Mouse (Mus musculus) forebrain, embryonic 10.5 days (tissue): ENCODE results near the gene Slc35b2. TPM values are rescaled to one million over a fixed set of nuclear protein-coding genes. Genes with fewer than 3 reads are reported as not detected.

Experiments
- DNase-seq: peaks from one replicate; pipeline ENCODE4 v3.0.0-alpha.2; 2017; ENCODE audit warnings: low spot score; ENCODE audit errors: extremely low spot score
- H3K27ac ChIP-seq: fragments of 300-500 bp; sonication (generic); 2 replicates; pipeline ENCODE4 v1.5.1; 2016; ENCODE audit warnings: mild to moderate bottlenecking
- H3K27me3 ChIP-seq: fragments of 300-500 bp; sonication (generic); 2 replicates; pipeline ENCODE4 v1.6.1; 2016; ENCODE audit warnings: mild to moderate bottlenecking; ENCODE audit not compliant: poor library complexity, severe bottlenecking
- H3K36me3 ChIP-seq: fragments of 300-500 bp; sonication (generic); replicated peaks from 2 replicates; pipeline ENCODE4 v1.6.1; 2016; ENCODE audit warnings: mild to moderate bottlenecking, moderate library complexity
- H3K4me1 ChIP-seq: fragments of 300-500 bp; sonication (generic); 2 replicates; pipeline ENCODE4 v1.6.1; 2016
- H3K4me3 ChIP-seq: fragments of 300-500 bp; sonication (generic); 2 replicates; pipeline ENCODE4 v1.5.1; 2016; ENCODE audit warnings: mild to moderate bottlenecking, moderate library complexity
- H3K9me3 ChIP-seq: fragments of 300-500 bp; sonication (generic); 2 replicates; pipeline ENCODE4 v1.6.1; 2016; ENCODE audit warnings: mild to moderate bottlenecking, moderate library complexity
- WGBS: fragments of 180-500 bp; shearing (Covaris S2); methylation state at CpG from one replicate; pipeline ENCODE4 v1.1.7; 2016; 5-methylcytosine and 5-hydroxymethylcytosine counted together
- polyA plus RNA-seq: library from polyadenylated mRNA; unstranded; fragments of >200 nt; fragmentation: Nextera tagmentation; extraction: Ambion mirVana; gene quantifications from 2 replicates; pipeline ENCODE4 v1.2.1, GENCODE M21; 2016

Slc35b2 gene
- polyA plus RNA-seq, 1 experiment from 2014 or later, result 117 TPM

DNA sequence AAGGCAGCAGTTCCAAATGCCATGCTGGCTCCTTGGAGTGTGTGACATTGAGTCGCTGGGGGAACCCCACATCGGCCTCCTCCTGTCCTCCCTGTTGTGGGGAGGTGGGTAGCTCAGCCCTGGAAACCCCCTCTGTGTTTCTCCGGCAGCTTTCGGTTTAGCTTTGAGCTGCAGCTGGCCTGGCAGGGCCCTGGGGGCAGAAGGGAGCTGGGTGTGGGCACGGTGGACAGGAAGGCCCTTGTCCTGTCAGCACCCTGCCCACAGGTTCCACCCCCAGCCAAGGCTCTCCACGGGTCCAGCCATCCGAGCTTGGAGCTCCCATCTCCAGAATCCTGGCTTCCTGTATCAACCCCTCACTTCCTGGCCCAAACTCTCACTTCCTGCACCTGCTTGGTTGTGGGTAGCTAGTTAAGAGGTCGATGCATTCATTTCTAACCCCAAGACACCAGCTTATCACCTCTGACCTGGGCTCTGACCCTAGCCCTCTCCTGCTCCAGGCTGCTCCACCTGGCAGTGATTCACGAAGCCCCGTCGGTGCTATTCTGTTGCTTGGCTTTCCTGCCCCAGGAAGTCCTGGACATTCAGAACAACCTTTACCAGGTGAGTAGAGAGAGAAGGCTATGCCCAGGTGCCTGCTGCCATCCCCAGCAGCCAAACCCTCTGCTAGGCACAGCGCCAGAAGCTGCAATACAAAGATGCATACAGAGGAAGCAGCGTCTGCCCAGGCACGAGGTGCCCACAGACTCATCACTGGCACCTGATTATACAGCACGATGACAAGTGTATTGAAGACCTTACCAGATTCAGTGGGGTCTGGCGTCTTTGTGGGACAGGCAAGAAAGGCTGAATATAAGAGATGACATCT, 5.4 kb upstream of the Slc35b2 start:
- 0 out of 2 replicates have a peak, but pooled peaks cover 3% of the 10 kb centered on the region for H3K36me3 ChIP-seq
- no peak for DNase-seq
- H3K4me3 ChIP-seq, result no peak overlapping the region
- H3K4me1 ChIP-seq, result peaks cover 49% of the 10 kb centered on the region
- no peaks in the 10 kb centered on the region for H3K9me3 ChIP-seq
- H3K27ac ChIP-seq, result no peak overlapping the region
- 69% methylated on average over 16 of the region's 16 CpGs for WGBS
- peaks cover 44% of the 10 kb centered on the region for H3K27me3 ChIP-seq

DNA sequence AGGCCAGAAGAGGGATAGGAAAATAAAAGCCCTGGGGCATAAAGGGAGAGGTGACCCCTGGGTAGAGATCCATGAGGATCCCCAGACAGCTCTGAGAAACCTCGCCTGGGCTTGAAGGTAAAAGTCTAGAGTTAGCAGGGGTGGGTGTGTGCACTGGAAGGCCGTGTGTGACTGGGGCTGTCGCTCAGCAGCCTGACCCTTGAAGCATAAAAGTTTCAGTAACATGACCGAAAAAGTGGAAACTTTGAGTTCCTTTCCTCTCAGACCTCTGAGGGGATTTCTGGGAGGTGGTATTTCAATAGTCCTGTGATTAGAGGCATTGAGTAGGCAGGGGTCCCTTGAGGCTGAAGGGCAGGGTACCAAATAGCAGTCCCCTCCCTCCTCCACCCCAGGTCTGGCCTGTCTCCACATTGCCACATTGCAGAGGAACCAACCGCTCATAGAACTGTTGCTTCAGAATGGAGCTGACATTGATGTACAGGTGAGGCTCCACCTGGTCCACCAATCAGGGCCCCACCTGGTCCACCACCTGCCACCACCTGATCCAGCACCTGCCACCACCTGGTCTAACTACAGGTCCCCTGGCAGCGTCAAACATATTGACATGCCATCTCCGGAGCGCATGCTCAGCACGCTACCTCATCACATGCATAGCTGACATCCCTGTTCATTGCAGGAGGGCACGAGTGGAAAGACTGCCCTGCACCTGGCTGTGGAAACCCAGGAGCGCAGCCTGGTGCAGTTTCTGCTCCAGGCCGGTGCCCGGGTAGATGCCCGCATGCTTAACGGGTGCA, 3.7 kb upstream of the Slc35b2 start:
- Histone ChIP-seq H3K9me3 (no peaks in the 10 kb centered on the region), H3K27me3 (peaks cover 31% of the 10 kb centered on the region), H3K4me1 (peaks cover 61% of the 10 kb centered on the region), H3K36me3 (peaks cover 3% of the 10 kb centered on the region), H3K27ac (no peak overlapping the region), H3K4me3 (no peak overlapping the region)
- WGBS, result 89% methylated on average over 15 of the region's 15 CpGs
- DNase-seq, result no peak

DNA sequence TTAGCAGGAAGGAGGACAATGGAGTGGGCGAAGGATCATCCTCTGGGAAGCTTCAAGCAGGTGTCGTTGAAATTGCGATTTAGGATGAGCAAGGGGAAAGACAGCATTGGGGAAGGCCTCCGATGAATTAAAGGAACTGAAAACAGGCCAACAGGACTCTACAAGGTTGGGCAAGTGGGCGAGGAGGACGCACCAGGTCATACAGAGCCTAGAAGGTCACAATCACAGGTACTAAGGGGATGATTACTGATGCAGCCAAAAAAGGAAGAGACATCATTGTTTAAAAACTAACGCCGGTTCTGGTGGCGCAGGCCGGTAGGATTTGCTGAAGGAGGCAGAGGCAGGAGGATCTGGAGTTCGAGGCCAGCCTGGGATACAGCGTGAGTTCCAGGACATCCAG, 458 bp upstream of the Slc35b2 start:
- Histone ChIP-seq H3K4me1 (peaks cover 58% of the 10 kb centered on the region), H3K9me3 (no peaks in the 10 kb centered on the region), H3K4me3 (peak overlapping the region; percentile 92), H3K27me3 (peaks cover 6% of the 10 kb centered on the region), H3K27ac (no peak overlapping the region), H3K36me3 (peaks cover 36% of the 10 kb centered on the region)
- peak; percentile 14 for DNase-seq
- WGBS, result 84% methylated on average over 12 of the region's 12 CpGs

DNA sequence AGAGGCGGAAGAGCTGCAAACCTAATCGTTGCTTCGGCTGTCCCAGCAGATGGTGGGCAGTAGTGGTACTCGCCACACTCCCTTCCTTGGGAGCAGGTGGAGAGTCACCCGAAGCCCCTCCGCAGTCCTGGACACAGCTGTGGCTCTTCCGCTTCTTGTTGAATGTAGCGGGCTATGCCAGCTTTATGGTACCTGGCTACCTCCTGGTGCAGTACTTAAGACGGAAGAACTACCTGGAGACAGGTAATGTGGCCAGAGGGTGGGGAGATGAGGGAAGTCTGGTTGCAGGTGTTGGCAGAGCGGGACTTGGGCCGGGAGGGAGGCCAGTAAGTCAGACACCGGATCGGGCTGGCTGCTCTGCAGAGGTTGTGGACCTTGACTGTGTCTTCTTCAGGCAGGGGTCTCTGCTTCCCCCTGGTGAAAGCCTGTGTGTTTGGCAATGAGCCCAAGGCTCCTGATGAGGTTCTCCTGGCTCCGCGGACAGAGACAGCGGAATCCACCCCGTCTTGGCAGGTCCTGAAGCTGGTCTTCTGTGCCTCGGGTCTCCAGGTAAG, 934 bp downstream of the Slc35b2 start:
- peaks cover 47% of the 10 kb centered on the region for H3K36me3 ChIP-seq
- WGBS, result 13% methylated on average over 18 of the region's 18 CpGs
- H3K27me3 ChIP-seq, result no peaks in the 10 kb centered on the region
- H3K27ac ChIP-seq, result peak overlapping the region; percentile 96
- no peaks in the 10 kb centered on the region for H3K9me3 ChIP-seq
- no peak for DNase-seq
- peaks cover 59% of the 10 kb centered on the region for H3K4me1 ChIP-seq
- peak overlapping the region; percentile 92 for H3K4me3 ChIP-seq

DNA sequence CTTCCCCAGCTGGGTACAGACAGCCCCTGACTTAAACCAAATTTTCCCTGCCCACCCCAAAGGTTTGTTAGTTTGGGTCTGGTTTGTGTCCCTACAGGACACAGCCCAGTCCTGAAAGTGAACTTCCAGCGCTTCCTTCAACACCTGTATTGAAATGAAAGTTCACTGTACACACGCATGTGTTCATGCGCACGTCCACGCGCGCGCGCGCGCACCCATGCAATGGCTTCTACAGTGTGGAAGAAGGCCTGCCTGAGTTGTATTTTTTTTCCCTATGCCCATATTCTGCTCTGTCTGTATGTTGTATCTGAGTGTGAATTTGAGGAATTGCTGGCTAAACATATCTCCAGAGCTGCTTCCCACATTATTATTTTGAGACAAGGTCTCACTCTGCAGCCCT, 1.4 kb downstream of the Slc35b2 start:
- Histone ChIP-seq H3K4me1 (peaks cover 64% of the 10 kb centered on the region), H3K27ac (peak overlapping the region; percentile 96), H3K4me3 (peak overlapping the region; percentile 92), H3K36me3 (peaks cover 52% of the 10 kb centered on the region), H3K9me3 (no peaks in the 10 kb centered on the region), H3K27me3 (no peaks in the 10 kb centered on the region)
- 94% methylated on average over 11 of the region's 11 CpGs for WGBS
- DNase-seq, result no peak

DNA sequence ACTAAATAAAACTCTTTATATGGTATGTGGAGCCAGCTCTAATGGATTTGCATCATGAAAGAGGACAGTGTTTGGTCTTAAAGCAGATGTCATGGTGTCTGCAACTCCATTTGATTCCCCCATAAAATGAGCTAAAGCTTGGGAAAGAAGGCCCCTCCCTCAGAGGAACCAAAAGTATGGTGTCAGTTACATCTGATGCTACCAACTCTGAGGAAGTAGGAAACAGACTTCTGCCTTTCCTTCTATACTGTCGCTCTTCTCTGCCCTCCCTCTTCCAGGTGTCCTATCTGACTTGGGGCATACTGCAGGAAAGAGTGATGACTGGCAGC, 2.3 kb downstream of the Slc35b2 start:
- no peaks in the 10 kb centered on the region for H3K9me3 ChIP-seq
- WGBS, result 100% methylated on average over 1 of the region's 1 CpGs
- no peak overlapping the region for H3K27ac ChIP-seq
- DNase-seq, result no peak
- 0 out of 2 replicates have a peak overlapping the region, but pooled peaks have one; percentile 7 for H3K4me3 ChIP-seq
- H3K4me1 ChIP-seq, result peaks cover 73% of the 10 kb centered on the region
- H3K36me3 ChIP-seq, result peaks cover 61% of the 10 kb centered on the region
- H3K27me3 ChIP-seq, result no peaks in the 10 kb centered on the region

DNA sequence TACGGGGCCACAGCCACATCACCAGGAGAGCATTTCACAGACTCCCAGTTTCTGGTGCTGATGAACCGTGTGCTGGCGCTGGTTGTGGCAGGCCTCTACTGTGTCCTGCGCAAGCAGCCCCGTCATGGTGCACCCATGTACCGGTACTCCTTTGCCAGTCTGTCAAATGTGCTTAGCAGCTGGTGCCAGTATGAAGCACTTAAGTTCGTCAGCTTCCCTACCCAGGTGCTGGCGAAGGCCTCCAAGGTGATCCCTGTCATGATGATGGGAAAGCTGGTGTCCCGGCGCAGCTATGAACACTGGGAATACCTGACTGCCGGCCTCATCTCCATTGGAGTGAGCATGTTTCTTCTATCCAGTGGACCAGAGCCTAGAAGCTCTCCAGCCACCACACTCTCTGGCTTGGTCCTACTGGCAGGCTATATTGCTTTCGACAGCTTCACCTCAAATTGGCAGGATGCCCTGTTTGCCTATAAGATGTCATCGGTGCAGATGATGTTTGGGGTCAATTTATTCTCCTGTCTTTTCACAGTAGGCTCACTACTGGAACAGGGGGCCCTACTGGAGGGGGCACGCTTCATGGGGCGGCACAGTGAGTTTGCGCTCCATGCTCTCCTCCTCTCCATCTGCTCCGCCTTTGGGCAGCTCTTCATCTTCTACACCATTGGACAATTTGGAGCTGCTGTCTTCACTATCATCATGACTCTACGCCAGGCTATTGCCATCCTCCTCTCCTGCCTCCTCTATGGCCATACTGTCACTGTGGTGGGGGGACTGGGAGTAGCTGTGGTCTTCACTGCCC, 2.9 kb downstream of the Slc35b2 start:
- no peaks in the 10 kb centered on the region for H3K9me3 ChIP-seq
- H3K4me1 ChIP-seq, result peaks cover 79% of the 10 kb centered on the region
- no peaks in the 10 kb centered on the region for H3K27me3 ChIP-seq
- peaks cover 67% of the 10 kb centered on the region for H3K36me3 ChIP-seq
- 75% methylated on average over 18 of the region's 18 CpGs for WGBS
- H3K27ac ChIP-seq, result 0 out of 2 replicates have a peak overlapping the region, but pooled peaks have one; percentile 1
- 0 out of 2 replicates have a peak overlapping the region, but pooled peaks have one; percentile 7 for H3K4me3 ChIP-seq
- DNase-seq, result no peak

DNA sequence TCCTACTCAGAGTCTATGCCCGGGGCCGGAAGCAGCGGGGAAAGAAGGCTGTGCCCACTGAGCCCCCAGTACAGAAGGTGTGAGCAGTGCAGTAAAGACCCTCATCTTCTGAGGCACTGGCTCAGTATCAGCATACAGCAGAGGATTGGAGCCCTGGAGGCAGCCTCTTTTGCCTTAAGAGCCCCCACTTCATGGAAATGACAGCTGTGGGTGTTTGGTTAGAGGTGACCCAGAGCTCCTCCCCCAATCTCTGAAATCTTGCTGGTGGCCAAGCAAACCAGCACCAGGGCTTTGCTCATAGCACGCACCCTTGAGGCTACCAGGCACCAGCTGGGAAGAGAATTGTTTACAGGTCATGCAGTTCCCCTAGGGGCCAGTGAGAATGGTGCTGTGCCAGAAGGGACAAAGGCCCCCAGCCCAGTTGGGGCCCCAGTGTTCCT, 3.5 kb downstream of the Slc35b2 start:
- DNase-seq, result no peak
- Histone ChIP-seq H3K9me3 (no peaks in the 10 kb centered on the region), H3K4me1 (peaks cover 82% of the 10 kb centered on the region), H3K27me3 (no peaks in the 10 kb centered on the region), H3K27ac (0 out of 2 replicates have a peak overlapping the region, but pooled peaks have one; percentile 1), H3K36me3 (peaks cover 73% of the 10 kb centered on the region), H3K4me3 (0 out of 2 replicates have a peak overlapping the region, but pooled peaks have one; percentile 2)
- 17% methylated on average over 4 of the region's 4 CpGs for WGBS

DNA sequence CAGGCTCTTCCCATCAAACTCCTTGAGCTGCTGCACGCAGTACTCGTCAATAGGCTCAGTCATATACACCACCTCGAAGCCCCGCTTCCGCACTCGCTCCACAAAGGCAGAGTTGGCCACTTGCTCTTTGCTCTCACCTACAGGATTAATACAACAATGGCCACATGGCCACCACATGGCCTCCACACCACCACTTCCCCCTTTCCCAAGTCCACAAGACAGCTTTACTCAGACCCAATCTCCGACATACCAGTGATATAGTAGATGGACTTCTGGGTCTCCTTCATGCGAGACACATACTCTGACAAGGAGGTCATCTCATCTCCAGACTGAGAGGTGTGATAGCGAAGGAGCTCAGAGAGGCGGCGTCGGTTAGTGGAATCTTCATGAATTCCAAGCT, 5.3 kb downstream of the Slc35b2 start:
- Histone ChIP-seq H3K9me3 (no peaks in the 10 kb centered on the region), H3K4me1 (peaks cover 81% of the 10 kb centered on the region), H3K4me3 (peak overlapping the region; percentile 10; the same call in 1 of the 2 replicates), H3K36me3 (peaks cover 76% of the 10 kb centered on the region), H3K27me3 (no peaks in the 10 kb centered on the region), H3K27ac (no peak overlapping the region)
- WGBS, result 89% methylated on average over 12 of the region's 12 CpGs
- DNase-seq, result no peak

DNA sequence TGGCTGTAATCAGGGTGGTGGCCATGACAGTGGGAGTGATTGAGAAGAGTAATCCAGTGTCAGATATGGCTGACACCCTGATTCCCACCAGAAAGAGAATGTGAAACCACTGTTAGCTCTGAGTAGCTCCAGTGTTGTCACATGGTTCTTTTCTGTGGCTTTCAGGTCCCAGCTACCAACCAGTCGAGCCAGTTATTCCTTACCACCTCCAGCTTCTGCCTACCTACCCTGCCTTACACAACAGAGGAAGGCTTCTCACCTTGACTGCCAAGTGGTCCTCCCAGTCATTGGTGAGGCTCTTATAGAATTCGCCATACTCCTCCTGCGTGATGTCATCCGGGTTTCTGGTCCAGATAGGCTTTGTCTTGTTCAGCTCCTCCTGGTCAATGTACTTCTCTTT, 6.3 kb downstream of the Slc35b2 start:
- peak overlapping the region; percentile 83 for H3K4me3 ChIP-seq
- WGBS, result 76% methylated on average over 4 of the region's 4 CpGs
- peaks cover 75% of the 10 kb centered on the region for H3K36me3 ChIP-seq
- H3K27me3 ChIP-seq, result no peaks in the 10 kb centered on the region
- DNase-seq, result no peak
- H3K27ac ChIP-seq, result no peak overlapping the region
- H3K9me3 ChIP-seq, result no peaks in the 10 kb centered on the region
- H3K4me1 ChIP-seq, result peaks cover 81% of the 10 kb centered on the region

DNA sequence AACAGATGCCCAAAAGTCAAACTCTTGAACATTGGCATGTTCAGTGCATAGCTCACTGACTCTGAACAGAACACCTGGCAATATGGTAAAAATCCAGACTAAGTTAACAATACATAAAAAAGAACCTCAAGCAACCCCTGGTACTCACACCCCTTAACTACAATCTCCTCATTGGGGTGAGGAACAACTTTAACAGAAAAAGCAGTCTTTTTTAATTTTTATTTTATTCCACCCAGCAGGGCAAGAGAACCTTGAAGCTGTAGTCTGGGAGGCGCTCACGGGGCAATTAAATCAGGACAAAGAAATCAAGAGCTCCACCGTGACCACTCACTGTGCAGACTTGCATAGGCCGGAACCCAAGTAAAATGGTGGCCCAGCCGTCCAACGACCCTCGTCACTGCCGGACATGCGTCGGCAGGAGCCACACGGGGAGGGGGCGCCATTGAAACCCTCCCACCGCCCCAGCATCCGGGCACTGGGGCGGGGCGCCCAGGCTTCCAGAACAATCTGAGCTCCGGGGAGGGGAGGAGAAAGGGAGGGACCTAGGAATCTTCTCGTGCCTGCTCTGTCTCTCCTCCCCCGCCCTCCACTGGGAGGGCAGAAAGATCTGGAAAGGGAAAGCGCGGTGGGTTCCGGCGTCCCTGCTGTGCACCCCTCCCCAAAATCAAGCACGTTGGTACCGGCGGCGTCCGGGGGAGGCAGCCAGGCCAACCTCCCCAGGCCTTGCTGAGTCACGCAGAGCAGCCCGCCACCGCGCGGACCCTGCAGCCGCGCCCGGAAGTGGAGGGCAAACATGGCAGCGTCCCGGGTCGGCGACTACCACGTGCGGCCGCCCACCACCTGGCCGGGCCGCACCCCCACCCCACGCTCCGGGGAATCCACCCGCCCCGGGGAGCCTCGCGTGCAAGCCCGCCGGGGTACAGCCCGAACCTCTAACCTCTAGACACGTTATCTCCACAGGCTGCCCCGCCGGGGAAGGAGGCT, 8.7 kb downstream of the Slc35b2 start:
- Histone ChIP-seq H3K4me1 (peaks cover 62% of the 10 kb centered on the region), H3K27ac (peak overlapping the region; percentile 99), H3K4me3 (peak overlapping the region; percentile 83), H3K36me3 (peaks cover 51% of the 10 kb centered on the region), H3K27me3 (no peaks in the 10 kb centered on the region), H3K9me3 (no peaks in the 10 kb centered on the region)
- DNase-seq, result peak; percentile 87
- under 1% methylated on average over 56 of the region's 57 CpGs for WGBS
